Mouse (Mus musculus) stomach, embryonic 16.5 days (tissue): Measurements from ENCODE around the gene Gm10300. TPM values are rescaled to one million over a fixed set of nuclear protein-coding genes. Genes with fewer than 3 reads are reported as not detected.

Source experiments
- ATAC-seq: fragments of 200-750 bp; cut with Nextera tagmentation; 2 replicates; pipeline ENCODE4 v1.8.0; 2017; ENCODE audit warnings: moderate number of reproducible peaks, moderate TSS enrichment; ENCODE audit not compliant: insufficient read depth, low FRiP score
- H3K27ac ChIP-seq: fragments of 300-500 bp; sonication (generic); 2 replicates; pipeline ENCODE4 v1.5.1; 2014; ENCODE audit warnings: low read length
- H3K27me3 ChIP-seq: fragments of 300-500 bp; sonication (generic); 2 replicates; pipeline ENCODE4 v1.6.1; 2014; ENCODE audit warnings: low read length, control low read depth, mixed read lengths; ENCODE audit not compliant: control insufficient read depth, insufficient read depth
- H3K36me3 ChIP-seq: fragments of 300-500 bp; sonication (generic); 2 replicates; pipeline ENCODE4 v1.6.1; 2014; ENCODE audit warnings: low read length; ENCODE audit not compliant: control insufficient read depth, insufficient read depth
- H3K4me1 ChIP-seq: fragments of 300-500 bp; sonication (generic); 2 replicates; pipeline ENCODE4 v1.6.1; 2014; ENCODE audit warnings: low read length, control low read depth, mixed read lengths; ENCODE audit not compliant: control insufficient read depth, insufficient read depth
- H3K4me2 ChIP-seq: fragments of 300-500 bp; sonication (generic); 2 replicates; pipeline ENCODE4 v1.6.1; 2014; ENCODE audit warnings: low read depth, low read length, mixed read lengths
- H3K4me3 ChIP-seq: fragments of 300-500 bp; sonication (generic); replicated peaks from 2 replicates; pipeline ENCODE4 v1.5.1; 2014; ENCODE audit warnings: mild to moderate bottlenecking, low read length
- H3K9ac ChIP-seq: fragments of 300-500 bp; sonication (generic); 2 replicates; pipeline ENCODE4 v1.6.1; 2014; ENCODE audit warnings: low read length
- H3K9me3 ChIP-seq: fragments of 300-500 bp; sonication (generic); replicated peaks from 2 replicates; pipeline ENCODE4 v1.6.1; 2016; ENCODE audit warnings: low read length, control low read depth; ENCODE audit not compliant: control insufficient read depth
- WGBS: fragments of 180-500 bp; shearing (Covaris S2); extraction: QIAGEN DNeasy Blood & Tissue Kit; methylation state at CpG from one replicate; pipeline ENCODE4 v1.1.7; 2014; 5-methylcytosine and 5-hydroxymethylcytosine counted together
- polyA plus RNA-seq: library from polyadenylated mRNA; unstranded; fragments of >200 nt; fragmentation: Nextera tagmentation; extraction: Ambion mirVana; gene quantifications from 2 replicates; pipeline ENCODE4 v1.2.1, GENCODE M21; 2015

Gene Gm10300
- polyA plus RNA-seq: 0.05 TPM in 1 of 2 replicates, not detected in the other

GRCm38 (mm10) chr4:132074077-132074932 lies at the start of gene Gm10300:
Gene Gm10300 (plus strand): TSS chr4:132074697.
- ATAC-seq: peak; percentile 15; the same call in 1 of the 2 replicates
- Histone ChIP-seq H3K4me1 (peaks cover 22% of the 10 kb centered on the region; the same call in 1 of the 2 replicates), H3K9me3 (no peaks in the 10 kb centered on the region), H3K4me3 (peak within 1 kb of the TSS; percentile 78), H3K9ac (peak within 1 kb of the TSS; percentile 87), H3K27ac (peak within 1 kb of the TSS; percentile 87), H3K27me3 (no peaks in the 10 kb centered on the region), H3K4me2 (peak within 1 kb of the TSS; percentile 94), H3K36me3 (no peaks in the 10 kb centered on the region)
- under 1% methylated on average over 42 of the region's 42 CpGs for WGBS

- Histone ChIP-seq H3K27me3 (no peaks in the 10 kb centered on the region), H3K27ac (no peak overlapping the region), H3K9me3 (no peaks in the 10 kb centered on the region), H3K4me1 (no peaks in the 10 kb centered on the region; the same call in 1 of the 2 replicates), H3K4me3 (no peak overlapping the region), H3K36me3 (no peaks in the 10 kb centered on the region), H3K4me2 (no peak overlapping the region), H3K9ac (no peak overlapping the region)
- ATAC-seq: no peak
- WGBS: 43% methylated on average over 2 of the region's 2 CpGs
These were observed 49.2 kb upstream of the Gm10300 start for GRCm38 (mm10) chr4:132025264-132025663.

- H3K27ac ChIP-seq: no peak overlapping the region
- H3K36me3 ChIP-seq: no peaks in the 10 kb centered on the region
- no peaks in the 10 kb centered on the region; the same call in 1 of the 2 replicates for H3K4me1 ChIP-seq
- no peak overlapping the region for H3K4me2 ChIP-seq
- 32% methylated on average over 5 of the region's 5 CpGs for WGBS
- H3K4me3 ChIP-seq: no peak overlapping the region
- ATAC-seq: no peak
- H3K9ac ChIP-seq: no peak overlapping the region
- H3K27me3 ChIP-seq: no peaks in the 10 kb centered on the region
- no peaks in the 10 kb centered on the region for H3K9me3 ChIP-seq
These were observed 48.6 kb upstream of the Gm10300 start for GRCm38 (mm10) chr4:132025738-132026527.

GRCm38 (mm10) chr4:132027167-132027566 lies 47.3 kb upstream of the Gm10300 start:
- Histone ChIP-seq H3K27me3 (no peaks in the 10 kb centered on the region), H3K4me2 (no peak overlapping the region), H3K9ac (no peak overlapping the region), H3K27ac (no peak overlapping the region), H3K4me3 (no peak overlapping the region), H3K4me1 (no peaks in the 10 kb centered on the region; the same call in 1 of the 2 replicates), H3K9me3 (no peaks in the 10 kb centered on the region), H3K36me3 (no peaks in the 10 kb centered on the region)
- no peak for ATAC-seq
- whole genome bisulfite sequencing: 80% methylated on average over 6 of the region's 6 CpGs

DNA sequence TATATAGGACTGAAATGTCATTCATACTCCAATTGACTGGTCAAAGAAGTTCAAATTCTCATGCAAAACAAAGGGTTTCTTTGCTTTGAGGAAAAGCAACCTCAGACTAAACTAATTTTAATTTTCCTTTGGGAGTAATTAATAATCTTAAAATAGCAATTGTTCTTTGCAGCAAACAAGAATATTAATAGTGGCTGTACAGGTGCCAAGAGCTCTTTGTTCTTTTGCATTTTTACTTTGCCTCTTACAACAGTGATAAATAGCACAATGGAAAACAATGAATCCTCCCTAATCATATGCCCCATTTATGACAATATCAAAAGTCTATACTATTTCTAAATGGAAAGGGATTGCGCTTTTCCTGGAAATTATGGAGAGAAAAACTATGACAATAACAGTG lies 46.7 kb upstream of the Gm10300 start:
- Histone ChIP-seq H3K27ac (no peak overlapping the region), H3K4me3 (no peak overlapping the region), H3K9ac (no peak overlapping the region), H3K9me3 (no peaks in the 10 kb centered on the region), H3K4me1 (no peaks in the 10 kb centered on the region; the same call in 1 of the 2 replicates), H3K27me3 (no peaks in the 10 kb centered on the region), H3K36me3 (no peaks in the 10 kb centered on the region), H3K4me2 (no peak overlapping the region)
- 94% methylated on average over 1 of the region's 1 CpGs for WGBS
- no peak for ATAC-seq

DNA sequence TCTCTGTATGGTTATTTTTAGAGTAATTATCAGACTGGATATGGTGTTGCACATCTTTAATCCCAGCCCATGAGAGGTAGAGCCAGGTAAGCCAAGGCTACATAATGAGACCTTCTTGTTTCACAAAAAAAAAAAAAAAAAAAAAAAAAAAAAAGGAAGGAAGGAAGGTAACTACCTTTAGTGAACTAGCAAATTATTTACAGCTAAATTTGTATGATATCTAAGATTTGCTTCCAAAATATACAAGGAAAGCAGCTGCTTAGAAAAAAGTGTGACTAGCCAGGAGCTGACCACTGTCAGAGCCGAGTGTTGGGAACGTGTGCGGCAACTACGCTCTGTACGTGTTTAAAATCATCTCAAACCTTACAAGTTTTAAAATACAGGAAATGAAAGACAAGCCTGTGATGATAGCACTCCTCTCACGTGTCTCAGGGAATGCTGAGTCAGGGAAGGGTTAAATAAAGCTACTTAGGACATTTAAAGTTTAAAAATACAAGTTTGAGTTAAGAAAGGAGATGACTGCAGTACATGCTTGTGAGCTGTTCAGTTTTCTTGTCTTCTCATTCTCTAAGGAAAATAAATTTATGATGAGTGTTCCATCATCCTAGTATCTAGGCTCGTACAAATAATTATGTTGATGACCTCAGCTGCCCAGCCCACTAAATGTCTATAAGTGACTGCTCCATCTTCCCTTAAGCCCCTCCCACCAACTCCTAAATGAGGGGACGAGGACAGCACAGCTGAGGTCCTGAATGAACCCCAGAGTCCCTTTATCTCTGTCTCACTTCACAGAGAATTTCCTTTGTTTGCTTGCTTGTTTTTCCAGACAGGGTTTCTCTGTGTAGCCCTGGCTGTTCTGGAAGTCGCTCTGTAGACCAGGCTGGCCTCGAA lies 44.4 kb upstream of the Gm10300 start:
- ATAC-seq: no peak
- Histone ChIP-seq H3K27me3 (no peaks in the 10 kb centered on the region), H3K9ac (no peak overlapping the region), H3K9me3 (no peaks in the 10 kb centered on the region), H3K4me3 (no peak overlapping the region), H3K4me2 (no peak overlapping the region), H3K36me3 (no peaks in the 10 kb centered on the region), H3K27ac (no peak overlapping the region), H3K4me1 (no peaks in the 10 kb centered on the region; the same call in 1 of the 2 replicates)
- 52% methylated on average over 10 of the region's 10 CpGs for WGBS

DNA sequence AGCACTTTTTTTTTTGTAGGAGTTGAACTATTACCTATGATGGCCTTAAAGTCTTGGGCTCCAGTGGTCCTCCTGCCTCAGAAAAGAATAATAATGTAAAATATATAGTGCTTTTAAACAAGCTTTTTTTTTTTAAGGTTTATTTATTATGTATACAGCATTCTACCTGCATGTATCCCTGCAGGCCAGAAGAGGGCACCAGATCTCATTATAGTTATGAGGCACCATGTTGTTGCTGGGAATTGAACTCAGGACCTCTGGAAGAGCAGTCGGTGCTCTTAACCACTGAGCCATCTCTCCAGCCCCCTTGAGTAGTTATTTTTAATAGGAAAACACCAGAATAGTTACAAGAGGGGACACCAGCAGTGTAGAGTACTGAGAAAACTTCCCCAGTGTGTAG lies 41.3 kb upstream of the Gm10300 start:
- no peak for ATAC-seq
- H3K4me3 ChIP-seq: no peak overlapping the region
- 89% methylated on average over 1 of the region's 1 CpGs for WGBS
- H3K4me2 ChIP-seq: no peak overlapping the region
- H3K9ac ChIP-seq: no peak overlapping the region
- no peaks in the 10 kb centered on the region for H3K36me3 ChIP-seq
- H3K27me3 ChIP-seq: no peaks in the 10 kb centered on the region
- H3K9me3 ChIP-seq: no peaks in the 10 kb centered on the region
- H3K27ac ChIP-seq: no peak overlapping the region
- no peaks in the 10 kb centered on the region; the same call in 1 of the 2 replicates for H3K4me1 ChIP-seq

GRCm38 (mm10) chr4:132034242-132034641 lies 40.3 kb upstream of the Gm10300 start:
- no peak overlapping the region for H3K9ac ChIP-seq
- no peaks in the 10 kb centered on the region for H3K9me3 ChIP-seq
- H3K4me2 ChIP-seq: no peak overlapping the region
- no peaks in the 10 kb centered on the region; the same call in 1 of the 2 replicates for H3K4me1 ChIP-seq
- no peak for ATAC-seq
- no peaks in the 10 kb centered on the region for H3K36me3 ChIP-seq
- 64% methylated on average over 2 of the region's 2 CpGs for WGBS
- no peaks in the 10 kb centered on the region for H3K27me3 ChIP-seq
- H3K4me3 ChIP-seq: no peak overlapping the region
- H3K27ac ChIP-seq: no peak overlapping the region
